In the genomic region with DNA sequence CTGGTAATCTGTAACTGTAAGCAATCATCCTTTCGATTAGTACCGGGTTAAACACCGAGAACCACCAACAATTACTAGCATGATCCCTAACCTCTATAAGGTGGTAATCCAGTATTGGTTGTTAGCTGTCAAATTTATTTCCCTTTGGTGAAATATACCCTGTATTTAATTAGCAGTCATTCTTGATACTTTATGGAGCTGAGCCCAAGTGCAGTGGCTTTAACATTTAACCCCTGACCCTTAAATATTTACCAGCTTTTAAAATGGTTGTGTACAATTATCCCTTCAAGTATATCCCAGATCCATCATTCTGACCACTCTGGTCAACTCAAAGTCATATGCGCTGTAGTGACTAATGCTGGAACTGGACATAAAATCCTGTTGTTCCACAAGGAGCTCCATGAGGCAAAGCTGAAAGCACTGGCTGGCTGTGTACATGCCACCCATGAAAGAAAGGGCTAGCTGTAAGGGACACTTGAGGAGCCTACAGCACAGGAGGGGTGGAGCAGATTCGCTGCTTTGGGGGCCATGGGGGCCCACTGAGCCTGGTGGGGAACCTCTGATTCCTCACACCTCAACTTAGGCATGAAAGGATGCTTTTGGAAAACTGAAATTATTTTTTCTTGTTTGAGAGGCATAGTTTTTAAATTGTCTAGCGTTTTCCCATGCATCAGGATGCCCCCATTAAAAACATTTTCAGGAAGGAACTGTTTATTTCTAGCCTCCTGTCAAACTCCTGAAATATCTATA, we compare ENCODE assay signal across 26 mouse cellular contexts.
DNase-seq lines count a peak whose midpoint lies in the region; ATAC-seq lines count a peak whose summit lies in the region.
"Had no signal": no experiment of that assay in that cellular context is flagged by ENCODE, and none has a peak within 500 bp of the region (broad histone marks: within the 10 kb centered on the region; RNA-seq: fewer than 3 reads in every experiment).

No protein-coding gene starts in this region.

- no peaks in the 10 kb centered on the region for H3K9me3 ChIP-seq in midbrain, embryonic 11.5 days (ENCODE audit: control insufficient read depth, low read length)
- no peaks in the 10 kb centered on the region for H3K9me3 ChIP-seq in midbrain, embryonic 15.5 days
- no peaks in the 10 kb centered on the region for H3K9me3 ChIP-seq in limb, embryonic 12.5 days
- H3K9me3 ChIP-seq: embryonic facial prominence, embryonic 13.5 days; forebrain, embryonic 12.5 days; forebrain, embryonic 15.5 days; heart, embryonic 12.5 days; heart, embryonic 15.5 days; hindbrain, embryonic 10.5 days had no signal

- H3K4me1 ChIP-seq in midbrain, embryonic 11.5 days (ENCODE audit: control insufficient read depth, insufficient read depth, low read length) = no peaks in the 10 kb centered on the region; the same call in 1 of the 2 replicates
- H3K4me1 ChIP-seq in midbrain, embryonic 15.5 days = no peaks in the 10 kb centered on the region
- peaks cover 38% of the 10 kb centered on the region for H3K4me1 ChIP-seq in limb, embryonic 12.5 days (replicated peaks)
- H3K4me1 ChIP-seq: heart, embryonic 12.5 days had no signal

- H3K9ac ChIP-seq in midbrain, embryonic 11.5 days (ENCODE audit: low read length) = no peak overlapping the region
- H3K9ac ChIP-seq in midbrain, embryonic 15.5 days = no peak overlapping the region
- H3K9ac ChIP-seq in limb, embryonic 12.5 days (replicated peaks) = no peak overlapping the region
- H3K9ac ChIP-seq: embryonic facial prominence, embryonic 13.5 days; forebrain, embryonic 12.5 days; forebrain, embryonic 15.5 days; heart, embryonic 12.5 days; heart, embryonic 15.5 days; hindbrain, embryonic 14.5 days had no signal

- peak; percentile 40 for DNase-seq in embryo, embryonic 10.5 days (ENCODE audit: low spot score)
- no peak for DNase-seq in embryo, embryonic 10 days (ENCODE audit: low spot score)
- DNase-seq in midbrain, embryonic 11.5 days (ENCODE audit: low spot score, missing footprints) = peak; percentile 80
- DNase-seq in urinary bladder, postnatal 14 days (ENCODE audit: low spot score) = no peak
- DNase-seq: adrenal gland, postnatal 10 days; adrenal gland, postnatal 36 days; cerebellum, adult 18-20 months; cerebellum, adult 9-10 months; cerebellum, postnatal 14 days; gastrocnemius, postnatal 10 days; gastrocnemius, postnatal 36 days; heart, postnatal 10 days; heart, postnatal 36 days had no signal

- H3K36me3 ChIP-seq in midbrain, embryonic 11.5 days (ENCODE audit: control insufficient read depth, insufficient read depth, low read length) = no peaks in the 10 kb centered on the region
- H3K36me3 ChIP-seq in midbrain, embryonic 15.5 days (replicated peaks) = no peaks in the 10 kb centered on the region
- no peaks in the 10 kb centered on the region for H3K36me3 ChIP-seq in limb, embryonic 12.5 days
- H3K36me3 ChIP-seq: embryonic facial prominence, embryonic 13.5 days; forebrain, embryonic 12.5 days; forebrain, embryonic 15.5 days; heart, embryonic 12.5 days; heart, embryonic 15.5 days; hindbrain, embryonic 10.5 days had no signal

- H3K27ac ChIP-seq in midbrain, embryonic 11.5 days (ENCODE audit: low read depth, low read length) = no peak overlapping the region
- no peak overlapping the region for H3K27ac ChIP-seq in midbrain, embryonic 15.5 days
- peak overlapping the region; percentile 72 for H3K27ac ChIP-seq in limb, embryonic 12.5 days
- H3K27ac ChIP-seq: embryonic facial prominence, embryonic 13.5 days; forebrain, embryonic 12.5 days; forebrain, embryonic 15.5 days; heart, embryonic 15.5 days; hindbrain, embryonic 10.5 days; hindbrain, embryonic 14.5 days; hindbrain, postnatal 0 days had no signal

- no peak overlapping the region for H3K4me2 ChIP-seq in midbrain, embryonic 11.5 days
- H3K4me2 ChIP-seq in midbrain, embryonic 15.5 days = no peak overlapping the region
- no peak overlapping the region for H3K4me2 ChIP-seq in limb, embryonic 12.5 days
- H3K4me2 ChIP-seq: embryonic facial prominence, embryonic 13.5 days; forebrain, embryonic 12.5 days; forebrain, embryonic 15.5 days; heart, embryonic 12.5 days; heart, embryonic 15.5 days; hindbrain, embryonic 14.5 days had no signal

- ATAC-seq in midbrain, embryonic 11.5 days (ENCODE audit: low FRiP score) = no peak
- no peak for ATAC-seq in midbrain, embryonic 15.5 days (replicated peaks)
- ATAC-seq in limb, embryonic 12.5 days (ENCODE audit: insufficient number of reproducible peaks, insufficient read depth, low FRiP score, low TSS enrichment, low read depth) = no peak
- ATAC-seq: activated CD4-positive, CD25-positive, alpha-beta regulatory T cell, adult 4 months; forebrain, embryonic 15.5 days; hindbrain, postnatal 0 days; intestine, postnatal 0 days had no signal

- no peaks in the 10 kb centered on the region for H3K27me3 ChIP-seq in midbrain, embryonic 11.5 days (ENCODE audit: control insufficient read depth, insufficient read depth, low read length)
- H3K27me3 ChIP-seq in midbrain, embryonic 15.5 days (replicated peaks) = no peaks in the 10 kb centered on the region
- H3K27me3 ChIP-seq in limb, embryonic 12.5 days = peaks cover 37% of the 10 kb centered on the region
- H3K27me3 ChIP-seq: forebrain, embryonic 12.5 days; forebrain, embryonic 15.5 days; heart, embryonic 12.5 days; heart, embryonic 15.5 days had no signal

- 87% methylated on average over 6 of the region's 6 CpGs for WGBS in midbrain, embryonic 11.5 days
- WGBS in midbrain, embryonic 15.5 days = 89% methylated on average over 6 of the region's 6 CpGs
- 28% methylated on average over 6 of the region's 6 CpGs for WGBS in limb, embryonic 12.5 days

- H3K4me3 ChIP-seq in midbrain, embryonic 11.5 days (ENCODE audit: low read depth, low read length) = no peak overlapping the region
- no peak overlapping the region for H3K4me3 ChIP-seq in midbrain, embryonic 15.5 days
- H3K4me3 ChIP-seq in limb, embryonic 12.5 days (replicated peaks) = no peak overlapping the region
- H3K4me3 ChIP-seq: embryonic facial prominence, embryonic 13.5 days; erythroblast, embryonic 14.5 days; forebrain, embryonic 12.5 days; forebrain, embryonic 15.5 days; heart, embryonic 12.5 days; heart, embryonic 15.5 days; hindbrain, embryonic 10.5 days had no signal

Comparison
In these comparisons a context has a peak if more than half of its experiments do, and no peak if none do; other contexts are left out.
1. DNase-seq: peak in embryo, embryonic 10.5 days (single experiment) and midbrain, embryonic 11.5 days (single experiment); none in embryo, embryonic 10 days (single experiment) and urinary bladder, postnatal 14 days (single experiment).